Mouse (Mus musculus): ENCODE data around the gene Stat2.

Gene Stat2

DNA sequence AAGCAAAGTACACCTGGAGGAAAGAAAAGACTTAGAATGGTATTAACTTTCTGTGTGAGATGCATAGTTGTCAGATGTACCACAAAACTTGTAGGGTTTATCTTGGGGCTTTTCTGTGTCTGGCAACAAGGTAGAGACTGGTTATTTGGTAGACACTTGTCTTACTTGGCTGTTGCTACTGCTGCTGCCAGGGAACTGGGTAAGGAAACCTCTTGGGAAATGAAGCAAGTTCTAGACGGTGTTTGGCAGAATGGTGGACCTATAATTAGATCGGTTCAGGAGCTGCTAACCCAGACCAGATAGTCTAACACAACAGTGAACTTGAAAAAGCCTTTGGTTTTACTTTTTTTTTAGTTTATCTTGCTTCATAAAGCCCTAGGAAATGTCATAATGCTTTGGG is 68.6 kb downstream of the Stat2 start:
- DNase-seq (ENCODE audit: low spot score in 2 of 2), result no peak

DNA sequence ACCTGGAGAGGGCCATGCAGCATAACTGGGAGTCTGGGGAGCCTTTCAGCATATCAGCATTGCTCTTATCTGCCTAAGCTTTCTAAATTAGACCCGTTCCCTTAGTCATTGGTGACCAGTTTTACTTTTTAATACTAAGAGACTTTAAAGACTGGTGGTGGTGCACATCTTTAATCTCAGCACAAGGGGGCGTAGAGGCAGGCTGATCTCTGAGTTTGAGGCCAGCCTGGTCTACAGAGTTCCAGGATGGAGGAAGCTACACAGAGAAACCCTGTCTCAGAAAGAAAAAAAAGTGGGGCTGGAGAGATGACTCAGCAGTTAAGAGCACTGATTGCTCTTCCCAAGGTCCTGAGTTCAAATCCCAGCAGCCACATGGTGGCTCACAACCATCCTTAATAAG is 69.9 kb downstream of the Stat2 start:
- no peak for DNase-seq (ENCODE audit: low spot score in 2 of 2)
